Mouse (Mus musculus): ENCODE measurements at regions not wholly inside any gene's neighbourhood (a gene's known extent, or its start where the extent isn't known, plus 50 kb on each side); places are given as distances from the start of the nearest gene placed in this dataset.
"Not testable (repeated sequence)": the region's sequence is repeated elsewhere in the genome, so short reads cannot be mapped to it uniquely, and the experiment has no call there.

DNA sequence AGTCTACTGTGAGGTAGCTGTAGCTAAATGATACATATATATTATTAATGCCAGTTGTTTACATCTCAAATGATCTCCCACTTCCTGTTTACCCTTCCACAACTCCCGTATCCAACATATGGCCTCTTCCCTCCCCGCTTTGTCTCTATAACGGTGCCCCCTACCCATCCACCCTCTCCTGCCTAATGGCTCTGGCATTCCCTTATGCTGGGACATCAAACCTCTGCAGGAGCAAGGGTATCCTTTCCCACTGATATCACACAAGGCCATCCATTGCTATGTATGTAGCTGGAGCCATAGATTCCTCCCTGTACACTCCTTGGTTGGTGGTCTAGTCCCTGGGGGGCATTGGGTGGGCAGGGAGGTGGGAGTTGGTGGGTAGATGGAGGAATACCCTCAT lies 1071.0 kb upstream of the Sel1l start:
- 66% methylated on average over 3 of the region's 3 CpGs for WGBS
- ATAC-seq (ENCODE audit: borderline replicate concordance, extremely low read depth, low FRiP score, low TSS enrichment) = no peak
- Histone ChIP-seq H3K4me1 (no peaks in the 10 kb centered on the region), H3K9me3 (no peaks in the 10 kb centered on the region), H3K4me3 (no peak overlapping the region), H3K27me3 (no peaks in the 10 kb centered on the region), H3K9ac (no peak overlapping the region), H3K27ac (no peak overlapping the region), H3K4me2 (no peak overlapping the region), H3K36me3 (no peaks in the 10 kb centered on the region)

DNA sequence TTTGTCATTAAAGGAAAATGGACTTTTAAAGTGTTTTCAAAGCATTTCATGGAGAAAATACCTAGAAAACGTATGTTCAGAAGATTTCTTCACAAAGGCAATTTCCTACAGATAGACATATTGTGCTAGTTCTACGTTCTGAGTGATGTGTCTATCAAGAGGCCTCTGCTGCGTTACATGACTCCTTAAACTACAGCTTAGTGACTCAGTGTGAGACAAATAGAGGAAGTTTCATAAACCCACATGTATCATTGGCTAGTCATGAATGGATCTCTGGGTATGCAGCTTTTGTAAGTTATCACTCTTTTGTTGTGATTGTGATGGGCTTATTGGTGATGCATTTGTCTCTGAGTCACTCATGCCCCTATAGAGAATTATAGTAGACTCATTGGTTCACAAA lies 1067.3 kb upstream of the Sel1l start:
- 79% methylated on average over 3 of the region's 3 CpGs for WGBS
- no peaks in the 10 kb centered on the region for H3K9me3 ChIP-seq
- no peak overlapping the region for H3K9ac ChIP-seq
- no peaks in the 10 kb centered on the region for H3K4me1 ChIP-seq
- H3K36me3 ChIP-seq = no peaks in the 10 kb centered on the region
- ATAC-seq (ENCODE audit: borderline replicate concordance, extremely low read depth, low FRiP score, low TSS enrichment) = no peak
- no peak overlapping the region for H3K4me3 ChIP-seq
- H3K27me3 ChIP-seq = no peaks in the 10 kb centered on the region
- no peak overlapping the region for H3K4me2 ChIP-seq
- no peak overlapping the region for H3K27ac ChIP-seq

DNA sequence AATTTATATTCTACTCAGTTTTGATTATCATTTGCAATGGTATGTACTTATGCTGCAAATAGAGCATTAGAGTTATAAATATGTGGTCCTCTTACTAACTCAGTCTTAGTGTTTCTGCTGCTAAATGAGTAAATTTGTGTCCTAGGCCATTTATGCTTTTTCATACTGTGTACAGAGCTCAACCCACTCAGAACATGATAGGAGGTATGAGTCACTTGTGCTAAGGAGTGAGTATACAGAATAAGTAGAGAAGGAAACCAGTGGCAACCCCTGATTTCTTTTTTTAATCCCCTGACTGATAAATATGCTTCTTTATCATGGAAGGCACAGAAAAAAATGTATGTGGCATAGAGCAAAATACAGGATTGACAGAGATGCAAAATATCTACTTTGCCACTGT lies 1066.8 kb upstream of the Sel1l start:
- H3K9ac ChIP-seq = no peak overlapping the region
- no peaks in the 10 kb centered on the region for H3K36me3 ChIP-seq
- H3K4me1 ChIP-seq = no peaks in the 10 kb centered on the region
- ATAC-seq (ENCODE audit: borderline replicate concordance, extremely low read depth, low FRiP score, low TSS enrichment) = no peak
- no peak overlapping the region for H3K4me3 ChIP-seq
- H3K27me3 ChIP-seq = no peaks in the 10 kb centered on the region
- no peaks in the 10 kb centered on the region for H3K9me3 ChIP-seq
- no peak overlapping the region for H3K27ac ChIP-seq
- no peak overlapping the region for H3K4me2 ChIP-seq

DNA sequence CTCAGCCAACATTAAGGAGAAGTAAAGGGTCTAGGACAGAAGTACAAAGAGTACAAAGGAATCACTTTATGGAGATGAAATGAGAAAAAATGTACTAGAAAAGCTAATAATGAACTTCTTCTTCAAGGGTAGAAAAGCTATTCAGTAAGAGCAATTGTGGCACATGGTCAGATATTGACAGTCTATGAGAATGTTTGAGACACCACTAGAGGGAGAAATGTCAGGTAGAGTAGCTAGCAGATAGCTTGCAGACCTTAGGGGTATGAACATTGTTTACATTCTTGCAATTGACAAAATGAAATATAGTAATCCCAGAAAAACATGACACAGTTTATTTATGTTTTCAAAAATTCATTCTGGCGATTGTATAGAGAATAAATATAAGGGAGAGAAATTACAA lies 1066.2 kb upstream of the Sel1l start:
- no peak overlapping the region for H3K4me2 ChIP-seq
- WGBS = 49% methylated on average over 1 of the region's 1 CpGs
- ATAC-seq (ENCODE audit: borderline replicate concordance, extremely low read depth, low FRiP score, low TSS enrichment) = no peak
- H3K9ac ChIP-seq = no peak overlapping the region
- no peaks in the 10 kb centered on the region for H3K27me3 ChIP-seq
- H3K36me3 ChIP-seq = no peaks in the 10 kb centered on the region
- no peak overlapping the region for H3K4me3 ChIP-seq
- H3K9me3 ChIP-seq = no peaks in the 10 kb centered on the region
- no peak overlapping the region for H3K27ac ChIP-seq
- H3K4me1 ChIP-seq = no peaks in the 10 kb centered on the region

DNA sequence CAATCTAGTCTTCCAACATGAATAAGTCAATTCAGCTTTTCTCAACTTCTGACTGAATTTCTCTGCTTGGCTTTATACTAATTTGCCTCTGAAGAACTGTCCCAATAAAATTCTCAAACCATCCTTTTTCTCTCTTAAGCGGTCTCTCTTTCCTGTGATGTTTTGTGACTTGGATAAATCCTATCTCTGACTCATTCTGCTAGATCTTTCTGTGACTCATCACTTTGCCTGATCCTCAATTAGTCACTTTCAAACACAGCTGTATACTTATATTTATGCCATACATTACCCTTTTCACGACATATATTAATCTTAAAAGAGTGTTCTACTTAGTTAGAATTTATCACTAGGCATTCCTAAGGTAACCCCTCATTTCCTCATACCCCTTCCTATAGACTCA lies 1055.4 kb upstream of the Sel1l start:
- 76% methylated on average over 2 of the region's 2 CpGs for WGBS
- no peak overlapping the region for H3K27ac ChIP-seq
- H3K4me3 ChIP-seq = no peak overlapping the region
- no peaks in the 10 kb centered on the region for H3K36me3 ChIP-seq
- H3K4me2 ChIP-seq = no peak overlapping the region
- no peaks in the 10 kb centered on the region for H3K4me1 ChIP-seq
- H3K9ac ChIP-seq = no peak overlapping the region
- ATAC-seq (ENCODE audit: borderline replicate concordance, extremely low read depth, low FRiP score, low TSS enrichment) = no peak
- no peaks in the 10 kb centered on the region for H3K27me3 ChIP-seq
- no peaks in the 10 kb centered on the region for H3K9me3 ChIP-seq

DNA sequence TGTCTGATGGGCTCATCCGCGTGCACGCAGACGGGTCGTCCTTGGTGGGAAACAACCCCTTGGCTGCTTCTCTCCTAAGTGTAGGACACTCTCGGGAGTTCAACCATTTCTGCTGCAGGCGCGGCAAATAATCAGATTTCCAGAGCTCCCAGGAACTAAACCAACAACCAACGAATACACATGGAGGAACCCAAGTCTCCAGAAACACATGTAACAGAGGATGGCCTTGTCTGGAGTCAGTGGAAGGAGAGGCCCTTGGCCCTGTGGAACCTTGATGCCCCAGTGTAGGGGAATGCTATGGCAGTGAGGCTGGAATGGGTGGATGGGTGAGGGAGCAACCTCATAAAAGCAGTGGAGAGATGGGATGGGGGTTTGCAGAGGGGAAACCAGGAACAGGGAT lies 1043.4 kb upstream of the Sel1l start:
- Histone ChIP-seq H3K4me1 (no peaks in the 10 kb centered on the region), H3K9ac (no peak overlapping the region), H3K4me2 (no peak overlapping the region), H3K27me3 (no peaks in the 10 kb centered on the region), H3K9me3 (no peaks in the 10 kb centered on the region), H3K27ac (no peak overlapping the region), H3K36me3 (no peaks in the 10 kb centered on the region), H3K4me3 (no peak overlapping the region)
- ATAC-seq (ENCODE audit: borderline replicate concordance, extremely low read depth, low FRiP score, low TSS enrichment) = no peak
- 87% methylated on average over 7 of the region's 9 CpGs for WGBS

DNA sequence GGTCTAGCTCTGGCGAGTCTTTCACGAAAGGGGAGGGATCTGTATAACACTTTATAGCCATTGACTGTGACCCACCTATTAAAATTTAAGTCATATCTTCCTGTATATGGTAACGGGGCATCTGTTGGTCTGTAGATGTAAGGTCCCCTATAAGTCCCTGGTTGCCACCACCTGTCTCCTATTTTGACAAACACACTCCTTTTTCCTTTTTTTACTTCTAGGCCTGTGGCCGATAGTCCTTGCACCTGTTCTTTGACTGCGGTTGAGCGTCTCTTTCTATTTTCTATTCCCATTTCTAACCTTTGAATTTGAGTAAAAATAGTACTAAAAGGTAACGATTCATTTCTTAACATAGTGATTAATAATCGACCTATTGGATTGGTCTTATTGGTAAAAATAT lies 1042.7 kb upstream of the Sel1l start:
- not testable (repeated sequence) for H3K27me3 ChIP-seq; H3K36me3 ChIP-seq; H3K9me3 ChIP-seq; H3K4me3 ChIP-seq; H3K9ac ChIP-seq; H3K27ac ChIP-seq; H3K4me1 ChIP-seq; ATAC-seq (ENCODE audit: borderline replicate concordance, extremely low read depth, low FRiP score, low TSS enrichment); H3K4me2 ChIP-seq
- no CpG with 5 or more reads among the region's 8 CpGs for WGBS

DNA sequence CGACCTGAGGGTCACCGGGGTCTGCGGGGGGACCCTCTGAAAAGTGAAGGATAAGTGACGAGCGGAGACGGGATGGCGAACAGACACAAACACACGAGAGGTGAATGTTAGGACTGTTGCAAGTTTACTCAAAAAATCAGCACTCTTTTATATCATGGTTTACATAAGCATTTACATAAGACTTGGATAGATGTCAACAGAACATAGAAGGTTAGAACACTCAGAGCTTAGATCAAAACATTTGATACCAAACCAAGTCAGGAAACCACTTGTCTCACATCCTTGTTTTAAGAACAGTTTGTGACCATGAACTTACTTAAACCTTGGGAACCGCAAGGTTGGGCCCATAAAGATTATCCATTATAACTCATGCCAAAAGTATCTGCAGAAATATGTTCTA lies 1042.2 kb upstream of the Sel1l start:
- H3K9ac ChIP-seq; H3K27ac ChIP-seq; H3K4me2 ChIP-seq; ATAC-seq (ENCODE audit: borderline replicate concordance, extremely low read depth, low FRiP score, low TSS enrichment); H3K27me3 ChIP-seq; H3K9me3 ChIP-seq; H3K4me1 ChIP-seq; H3K4me3 ChIP-seq; H3K36me3 ChIP-seq: not testable (repeated sequence)
- 100% methylated on average over 3 of the region's 9 CpGs for WGBS

DNA sequence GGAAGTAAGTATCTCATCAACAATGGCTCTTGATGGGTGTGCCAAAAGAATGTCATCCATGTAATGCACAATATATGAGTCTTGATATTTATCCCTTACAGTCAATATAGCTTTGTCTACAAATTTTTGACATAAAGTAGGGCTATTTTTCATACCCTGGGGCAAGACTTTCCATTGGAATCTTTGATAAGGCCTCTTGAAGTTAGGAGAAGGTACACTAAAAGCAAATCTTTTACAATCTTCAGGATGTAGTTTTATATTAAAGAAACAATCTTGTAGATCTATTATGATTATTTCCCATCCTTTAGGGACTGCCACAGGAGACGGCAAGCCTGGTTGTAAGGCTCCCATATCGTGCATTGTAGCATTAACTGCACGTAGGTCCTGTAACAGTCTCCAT lies 1038.8 kb upstream of the Sel1l start:
- WGBS = 89% methylated on average over 3 of the region's 3 CpGs
- Histone ChIP-seq H3K27me3 (no peaks in the 10 kb centered on the region), H3K36me3 (no peaks in the 10 kb centered on the region), H3K4me2 (no peak overlapping the region), H3K9me3 (no peaks in the 10 kb centered on the region), H3K4me3 (no peak overlapping the region), H3K4me1 (no peaks in the 10 kb centered on the region), H3K27ac (no peak overlapping the region), H3K9ac (no peak overlapping the region)
- ATAC-seq (ENCODE audit: borderline replicate concordance, extremely low read depth, low FRiP score, low TSS enrichment) = no peak

DNA sequence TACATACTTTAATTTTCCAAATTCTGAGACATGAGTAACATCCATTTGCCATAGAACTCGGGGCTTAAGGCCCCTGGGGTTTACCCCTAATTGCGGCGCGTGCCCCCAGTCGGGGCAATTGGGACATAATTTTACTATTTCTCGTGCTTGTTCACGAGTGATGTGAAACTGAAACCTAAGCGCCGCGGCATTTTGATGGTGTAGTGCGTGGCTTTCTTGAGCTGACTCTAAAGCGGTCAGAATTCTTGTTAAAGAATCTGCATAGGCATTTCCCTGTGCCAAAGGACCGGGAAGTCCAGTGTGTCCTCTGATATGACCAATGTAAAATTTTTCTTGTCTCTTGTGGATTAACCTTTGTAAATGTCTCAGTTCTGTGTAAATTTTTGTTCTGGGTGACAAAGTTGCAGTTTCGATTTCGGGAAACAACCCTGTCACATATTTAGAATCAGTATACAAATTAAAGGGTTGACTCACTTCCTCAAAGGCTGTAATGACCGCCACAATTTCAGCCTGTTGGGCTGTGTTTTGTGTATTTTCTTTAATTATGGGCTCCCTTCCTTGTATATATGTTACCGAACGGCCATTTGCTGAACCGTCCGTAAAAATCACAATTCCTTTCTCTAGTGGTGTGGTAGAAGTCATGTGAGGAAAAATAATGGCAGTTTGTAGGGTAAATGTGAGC lies 1037.6 kb upstream of the Sel1l start:
- not testable (repeated sequence) for H3K4me2 ChIP-seq; H3K9me3 ChIP-seq; H3K27me3 ChIP-seq; H3K36me3 ChIP-seq; H3K27ac ChIP-seq; H3K4me1 ChIP-seq; H3K4me3 ChIP-seq; H3K9ac ChIP-seq; ATAC-seq (ENCODE audit: borderline replicate concordance, extremely low read depth, low FRiP score, low TSS enrichment)
- 90% methylated on average over 20 of the region's 20 CpGs for WGBS

DNA sequence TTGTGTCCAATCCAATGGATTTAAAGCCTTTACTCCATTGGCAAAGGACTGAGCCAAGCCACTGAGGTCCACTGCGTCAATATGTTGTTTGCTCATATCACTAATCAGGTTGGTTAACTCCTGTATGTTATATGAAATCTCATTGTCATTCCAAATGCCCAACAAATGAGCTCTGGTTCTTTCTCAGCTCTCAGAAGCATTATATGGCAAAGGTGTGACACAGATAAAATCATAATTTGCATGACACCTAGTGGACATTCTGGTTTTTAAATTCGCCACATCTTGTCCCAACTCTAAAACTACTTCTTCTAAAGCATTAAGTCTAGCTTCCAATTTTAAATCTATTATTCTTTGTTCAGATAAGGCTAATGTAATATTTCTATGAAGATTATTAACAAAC lies 1035.1 kb upstream of the Sel1l start:
- ATAC-seq (ENCODE audit: borderline replicate concordance, extremely low read depth, low FRiP score, low TSS enrichment); H3K9me3 ChIP-seq; H3K27me3 ChIP-seq; H3K9ac ChIP-seq; H3K36me3 ChIP-seq; H3K4me2 ChIP-seq; H3K4me1 ChIP-seq; H3K27ac ChIP-seq; H3K4me3 ChIP-seq: not testable (repeated sequence)
- 82% methylated on average over 2 of the region's 2 CpGs for WGBS

DNA sequence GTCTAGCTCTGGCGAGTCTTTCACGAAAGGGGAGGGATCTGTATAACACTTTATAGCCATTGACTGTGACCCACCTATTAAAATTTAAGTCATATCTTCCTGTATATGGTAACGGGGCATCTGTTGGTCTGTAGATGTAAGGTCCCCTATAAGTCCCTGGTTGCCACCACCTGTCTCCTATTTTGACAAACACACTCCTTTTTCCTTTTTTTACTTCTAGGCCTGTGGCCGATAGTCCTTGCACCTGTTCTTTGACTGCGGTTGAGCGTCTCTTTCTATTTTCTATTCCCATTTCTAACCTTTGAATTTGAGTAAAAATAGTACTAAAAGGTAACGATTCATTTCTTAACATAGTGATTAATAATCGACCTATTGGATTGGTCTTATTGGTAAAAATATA lies 1034.1 kb upstream of the Sel1l start:
- not testable (repeated sequence) for H3K9me3 ChIP-seq; ATAC-seq (ENCODE audit: borderline replicate concordance, extremely low read depth, low FRiP score, low TSS enrichment); H3K27ac ChIP-seq; H3K4me2 ChIP-seq; H3K27me3 ChIP-seq; H3K4me3 ChIP-seq; H3K9ac ChIP-seq; H3K36me3 ChIP-seq; H3K4me1 ChIP-seq
- WGBS = no CpG with 5 or more reads among the region's 8 CpGs

DNA sequence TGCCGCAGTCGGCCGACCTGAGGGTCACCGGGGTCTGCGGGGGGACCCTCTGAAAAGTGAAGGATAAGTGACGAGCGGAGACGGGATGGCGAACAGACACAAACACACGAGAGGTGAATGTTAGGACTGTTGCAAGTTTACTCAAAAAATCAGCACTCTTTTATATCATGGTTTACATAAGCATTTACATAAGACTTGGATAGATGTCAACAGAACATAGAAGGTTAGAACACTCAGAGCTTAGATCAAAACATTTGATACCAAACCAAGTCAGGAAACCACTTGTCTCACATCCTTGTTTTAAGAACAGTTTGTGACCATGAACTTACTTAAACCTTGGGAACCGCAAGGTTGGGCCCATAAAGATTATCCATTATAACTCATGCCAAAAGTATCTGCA lies 1033.6 kb upstream of the Sel1l start:
- not testable (repeated sequence) for H3K9ac ChIP-seq; H3K4me1 ChIP-seq; H3K4me2 ChIP-seq; H3K27me3 ChIP-seq; H3K27ac ChIP-seq; H3K36me3 ChIP-seq; H3K9me3 ChIP-seq; H3K4me3 ChIP-seq; ATAC-seq (ENCODE audit: borderline replicate concordance, extremely low read depth, low FRiP score, low TSS enrichment)
- WGBS = 94% methylated on average over 9 of the region's 11 CpGs
